8 mouse cellular contexts compared by ENCODE assay signal in the genomic region with DNA sequence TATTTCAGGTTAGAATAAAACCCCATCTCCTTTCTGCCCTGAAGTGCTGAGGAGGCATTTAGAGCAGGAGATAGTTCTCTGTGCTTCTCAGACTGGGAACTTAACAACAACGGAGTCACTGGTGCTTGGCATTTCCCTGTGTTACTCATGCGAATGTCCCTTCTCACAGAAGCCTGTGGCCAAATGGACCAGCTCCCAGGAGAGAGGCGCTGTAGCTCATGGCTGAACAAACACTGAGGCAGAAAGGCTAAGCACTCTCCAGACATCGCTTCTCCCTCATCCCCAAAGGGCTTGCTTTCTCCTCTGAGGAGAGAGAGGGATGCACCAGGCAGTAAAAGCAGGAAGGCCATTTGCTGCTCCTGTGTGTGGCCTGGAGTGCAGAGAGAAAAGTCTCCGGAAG.
DNase-seq lines count a peak whose midpoint lies in the region; ATAC-seq and TF ChIP-seq lines count a peak whose summit lies in the region.

No protein-coding gene starts in this region.

- no peak overlapping the region for H3K9ac ChIP-seq in intestine, embryonic 14.5 days (ENCODE audit: low read length)
- H3K9ac ChIP-seq in intestine, postnatal 0 days (ENCODE audit: low read depth, low read length): no peak overlapping the region
- H3K9ac ChIP-seq in forebrain, postnatal 0 days: no peak overlapping the region
- no peak overlapping the region for H3K9ac ChIP-seq in hindbrain, embryonic 11.5 days (ENCODE audit: low read depth, low read length)
- H3K9ac ChIP-seq in lung, embryonic 16.5 days (ENCODE audit: low read length): no peak overlapping the region

- peak overlapping the region; percentile 15; the same call in 1 of the 2 replicates for H3K4me2 ChIP-seq in intestine, embryonic 14.5 days (ENCODE audit: low read length)
- H3K4me2 ChIP-seq in intestine, postnatal 0 days (replicated peaks; ENCODE audit: low read depth): no peak overlapping the region
- 0 out of 2 replicates have a peak overlapping the region, but pooled peaks have one; percentile 8 for H3K4me2 ChIP-seq in forebrain, postnatal 0 days (ENCODE audit: low read depth)
- H3K4me2 ChIP-seq in hindbrain, embryonic 11.5 days (replicated peaks; ENCODE audit: low read depth, low read length): no peak overlapping the region
- H3K4me2 ChIP-seq in lung, embryonic 16.5 days (ENCODE audit: low read depth, low read length): no peak overlapping the region

- no peak for DNase-seq in intestine, embryonic 14.5 days (ENCODE audit: low spot score)
- peak; percentile 65 to 79 for DNase-seq in cerebellum, adult 18-20 months
- DNase-seq in forebrain, postnatal 0 days: peak; percentile 47
- peak; percentile 45 for DNase-seq in hindbrain, embryonic 11.5 days (ENCODE audit: low spot score)
- no peak for DNase-seq in spleen, adult 18-20 months
- no peak for DNase-seq in right cerebral cortex, postnatal 14 days

- no peak for ATAC-seq in intestine, embryonic 14.5 days (replicated peaks; ENCODE audit: low FRiP score, low TSS enrichment, low read depth)
- ATAC-seq in intestine, postnatal 0 days: no peak
- peak; percentile 42 for ATAC-seq in forebrain, postnatal 0 days
- peak; percentile 34; the same call in 1 of the 2 replicates for ATAC-seq in hindbrain, embryonic 11.5 days (ENCODE audit: low FRiP score)
- peak; percentile 59 for ATAC-seq in lung, embryonic 16.5 days (ENCODE audit: low read depth)

- H3K4me1 ChIP-seq in intestine, embryonic 14.5 days (replicated peaks; ENCODE audit: control insufficient read depth, insufficient read depth, low read length): peaks cover 11% of the 10 kb centered on the region
- no peaks in the 10 kb centered on the region; the same call in 1 of the 2 replicates for H3K4me1 ChIP-seq in intestine, postnatal 0 days (replicated peaks; ENCODE audit: control insufficient read depth, insufficient read depth, low read length)
- H3K4me1 ChIP-seq in forebrain, postnatal 0 days (ENCODE audit: insufficient read depth): peaks cover 18% of the 10 kb centered on the region; the same call in 1 of the 2 replicates
- H3K4me1 ChIP-seq in hindbrain, embryonic 11.5 days (replicated peaks; ENCODE audit: control insufficient read depth, insufficient read depth, low read length): peaks cover 13% of the 10 kb centered on the region
- H3K4me1 ChIP-seq in lung, embryonic 16.5 days (replicated peaks; ENCODE audit: control insufficient read depth, insufficient read depth, low read length): peaks cover 26% of the 10 kb centered on the region

- H3K36me3 ChIP-seq in intestine, embryonic 14.5 days (ENCODE audit: control insufficient read depth, insufficient read depth, low read length): no peaks in the 10 kb centered on the region
- H3K36me3 ChIP-seq in intestine, postnatal 0 days (ENCODE audit: control insufficient read depth, insufficient read depth): no peaks in the 10 kb centered on the region
- no peaks in the 10 kb centered on the region for H3K36me3 ChIP-seq in forebrain, postnatal 0 days (ENCODE audit: insufficient read depth)
- no peaks in the 10 kb centered on the region for H3K36me3 ChIP-seq in hindbrain, embryonic 11.5 days (ENCODE audit: control insufficient read depth, insufficient read depth, low read length)
- H3K36me3 ChIP-seq in lung, embryonic 16.5 days (ENCODE audit: control insufficient read depth, insufficient read depth, low read length): no peaks in the 10 kb centered on the region

- no peak for TF ChIP-seq CTCF in intestine, postnatal 0 days (IDR thresholded peaks at IDR 0.05; ENCODE audit: low read depth)
- TF ChIP-seq CTCF in forebrain, postnatal 0 days (IDR thresholded peaks at IDR 0.05; ENCODE audit: low read depth): no peak

- H3K9me3 ChIP-seq in intestine, embryonic 14.5 days (ENCODE audit: control insufficient read depth, low read length): no peaks in the 10 kb centered on the region
- no peaks in the 10 kb centered on the region for H3K9me3 ChIP-seq in intestine, postnatal 0 days (ENCODE audit: control insufficient read depth)
- no peaks in the 10 kb centered on the region for H3K9me3 ChIP-seq in forebrain, postnatal 0 days (ENCODE audit: low read length)
- H3K9me3 ChIP-seq in hindbrain, embryonic 11.5 days (ENCODE audit: control insufficient read depth, low read length): no peaks in the 10 kb centered on the region
- no peaks in the 10 kb centered on the region; the same call in 1 of the 2 replicates for H3K9me3 ChIP-seq in lung, embryonic 16.5 days (ENCODE audit: control insufficient read depth, low read length)

- H3K4me3 ChIP-seq in intestine, embryonic 14.5 days (ENCODE audit: low read depth, low read length): no peak overlapping the region
- H3K4me3 ChIP-seq in intestine, postnatal 0 days (ENCODE audit: low read depth, low read length): no peak overlapping the region
- H3K4me3 ChIP-seq in forebrain, postnatal 0 days (ENCODE audit: low read depth, low read length): no peak overlapping the region
- no peak overlapping the region for H3K4me3 ChIP-seq in hindbrain, embryonic 11.5 days (ENCODE audit: low read depth, low read length)
- H3K4me3 ChIP-seq in lung, embryonic 16.5 days (ENCODE audit: low read length): no peak overlapping the region

- no peak overlapping the region for H3K27ac ChIP-seq in intestine, embryonic 14.5 days (ENCODE audit: low read depth)
- no peak overlapping the region for H3K27ac ChIP-seq in intestine, postnatal 0 days (ENCODE audit: low read depth, low read length)
- H3K27ac ChIP-seq in forebrain, postnatal 0 days (ENCODE audit: low read depth, low read length): no peak overlapping the region
- no peak overlapping the region for H3K27ac ChIP-seq in hindbrain, embryonic 11.5 days (ENCODE audit: low read depth, low read length)
- no peak overlapping the region for H3K27ac ChIP-seq in lung, embryonic 16.5 days (ENCODE audit: low read length)

- WGBS in intestine, embryonic 14.5 days: 9% methylated on average over 5 of the region's 5 CpGs
- WGBS in intestine, postnatal 0 days: 33% methylated on average over 5 of the region's 5 CpGs
- WGBS in forebrain, postnatal 0 days: 5% methylated on average over 5 of the region's 5 CpGs
- 1% methylated on average over 4 of the region's 5 CpGs for WGBS in hindbrain, embryonic 11.5 days
- WGBS in lung, embryonic 16.5 days: 14% methylated on average over 5 of the region's 5 CpGs

- no peaks in the 10 kb centered on the region for H3K27me3 ChIP-seq in intestine, embryonic 14.5 days (replicated peaks; ENCODE audit: control insufficient read depth, insufficient read depth, low read length)
- H3K27me3 ChIP-seq in intestine, postnatal 0 days (replicated peaks; ENCODE audit: control insufficient read depth, insufficient read depth, low read length): no peaks in the 10 kb centered on the region
- H3K27me3 ChIP-seq in forebrain, postnatal 0 days (ENCODE audit: insufficient read depth, low read length): no peaks in the 10 kb centered on the region
- no peaks in the 10 kb centered on the region for H3K27me3 ChIP-seq in hindbrain, embryonic 11.5 days (ENCODE audit: control insufficient read depth, insufficient read depth, low read length)
- no peaks in the 10 kb centered on the region for H3K27me3 ChIP-seq in lung, embryonic 16.5 days (ENCODE audit: control insufficient read depth, insufficient read depth, low read depth, low read length)

Comparison
In these comparisons a context has a peak if more than half of its experiments do, and no peak if none do; other contexts are left out.
1. H3K4me2 ChIP-seq: peak in intestine, embryonic 14.5 days (single experiment) and forebrain, postnatal 0 days (single experiment); none in intestine, postnatal 0 days (single experiment), hindbrain, embryonic 11.5 days (single experiment) and lung, embryonic 16.5 days (single experiment).
2. ATAC-seq: peak in forebrain, postnatal 0 days (single experiment), hindbrain, embryonic 11.5 days (single experiment) and lung, embryonic 16.5 days (single experiment); none in intestine, embryonic 14.5 days (single experiment) and intestine, postnatal 0 days (single experiment).
3. DNase-seq: peak in cerebellum, adult 18-20 months (2 of 2), forebrain, postnatal 0 days (single experiment) and hindbrain, embryonic 11.5 days (single experiment); none in intestine, embryonic 14.5 days (single experiment), spleen, adult 18-20 months (0 of 2) and right cerebral cortex, postnatal 14 days (single experiment).